Mouse (Mus musculus): ENCODE results near the gene Adgrb3.

GRCm38 (mm10) chr1:25355486-25355885 lies 474.0 kb downstream of the Adgrb3 start:
- TF ChIP-seq POLR2A (IDR thresholded peaks at IDR 0.05; ENCODE audit: insufficient read depth, low read length) (no peak), CTCF (IDR thresholded peaks at IDR 0.05; ENCODE audit: low read depth, low read length) (no peak), EP300 (IDR thresholded peaks at IDR 0.05; ENCODE audit: insufficient read depth, low read depth, low read length) (no peak)
